Mouse (Mus musculus): ENCODE results near the gene Il15ra. TPM values are rescaled to one million over a fixed set of nuclear protein-coding genes. Genes with fewer than 3 reads are reported as not detected.

Il15ra gene
- total RNA-seq (2014; rRNA removed), result 0.76 and 0.99 TPM in 2 replicates
- polyA plus RNA-seq (2015; fragmentation: Nextera tagmentation; extraction: Ambion mirVana), result 1.4 TPM in 2 replicates

- no peak for TF ChIP-seq CTCF (IDR thresholded peaks at IDR 0.05)
Observed at GRCm38 (mm10) chr2:11705201-11706025, at the start of gene Il15ra. Il15ra (plus strand) TSS chr2:11705290.

GRCm38 (mm10) chr2:11657581-11657980, 47.5 kb upstream of the Il15ra start:
- Histone ChIP-seq H3K27me3 (ENCODE audit: insufficient read depth, low read length) (no peaks in the 10 kb centered on the region), H3K36me3 (ENCODE audit: insufficient read depth, low read length) (no peaks in the 10 kb centered on the region), H3K4me3 (ENCODE audit: low read depth, low read length) (no peak overlapping the region), H3K4me1 (ENCODE audit: insufficient read depth, low read length) (no peaks in the 10 kb centered on the region), H3K27ac (ENCODE audit: low read depth, low read length) (no peak overlapping the region), H3K4me2 (ENCODE audit: low read depth, low read length, poor library complexity, severe bottlenecking) (no peak overlapping the region), H3K9ac (replicated peaks; ENCODE audit: low read length, poor library complexity, severe bottlenecking) (no peak overlapping the region), H3K9me3 (ENCODE audit: low read length) (no peaks in the 10 kb centered on the region)
- TF ChIP-seq CTCF (IDR thresholded peaks at IDR 0.05), result no peak
- ATAC-seq (ENCODE audit: low FRiP score), result no peak
- 92% methylated on average over 2 of the region's 2 CpGs for WGBS
- no peak for DNase-seq (ENCODE audit: low spot score)

More at GRCm38 (mm10) chr2:11705201-11706025, at the start of gene Il15ra:
- Histone ChIP-seq H3K4me2 (ENCODE audit: low read depth, low read length, poor library complexity, severe bottlenecking) (peak within 1 kb of the TSS; percentile 99), H3K27me3 (ENCODE audit: insufficient read depth, low read length) (0 out of 2 replicates have a peak, but pooled peaks cover 8% of the 10 kb centered on the region), H3K9ac (replicated peaks; ENCODE audit: low read length, poor library complexity, severe bottlenecking) (peak within 1 kb of the TSS; percentile 59), H3K4me1 (ENCODE audit: insufficient read depth, low read length) (peaks cover 6% of the 10 kb centered on the region), H3K4me3 (ENCODE audit: low read depth, low read length) (peak within 1 kb of the TSS; percentile 61), H3K9me3 (ENCODE audit: low read length) (no peaks in the 10 kb centered on the region), H3K36me3 (ENCODE audit: insufficient read depth, low read length) (no peaks in the 10 kb centered on the region), H3K27ac (ENCODE audit: low read depth, low read length) (no peak within 1 kb of the TSS; the same call in 1 of the 2 replicates)
- DNase-seq (ENCODE audit: low spot score) (peak; percentile 42), ATAC-seq (ENCODE audit: low FRiP score) (peak; percentile 47)
- under 1% methylated on average over 37 of the region's 37 CpGs for WGBS

- no peaks in the 10 kb centered on the region for H3K4me1 ChIP-seq (ENCODE audit: insufficient read depth, low read length)
- no peak overlapping the region for H3K4me2 ChIP-seq (ENCODE audit: low read depth, low read length, poor library complexity, severe bottlenecking)
- TF ChIP-seq CTCF (IDR thresholded peaks at IDR 0.05), result no peak
- peak; percentile 72 for ATAC-seq (ENCODE audit: low FRiP score)
- 14% methylated on average over 2 of the region's 2 CpGs for WGBS
- no peak overlapping the region for H3K9ac ChIP-seq (replicated peaks; ENCODE audit: low read length, poor library complexity, severe bottlenecking)
- H3K4me3 ChIP-seq (ENCODE audit: low read depth, low read length), result no peak overlapping the region
- H3K27me3 ChIP-seq (ENCODE audit: insufficient read depth, low read length), result no peaks in the 10 kb centered on the region
- DNase-seq (ENCODE audit: low spot score), result peak; percentile 34
- H3K36me3 ChIP-seq (ENCODE audit: insufficient read depth, low read length), result no peaks in the 10 kb centered on the region
- H3K9me3 ChIP-seq (ENCODE audit: low read length), result no peaks in the 10 kb centered on the region
- no peak overlapping the region for H3K27ac ChIP-seq (ENCODE audit: low read depth, low read length)
Observed at GRCm38 (mm10) chr2:11659263-11659662, 45.8 kb upstream of the Il15ra start.

- no peak for ATAC-seq (ENCODE audit: low FRiP score)
- WGBS, result 83% methylated on average over 6 of the region's 6 CpGs
Observed at GRCm38 (mm10) chr2:11662143-11662906, 42.8 kb upstream of the Il15ra start.

GRCm38 (mm10) chr2:11662907-11663230, 42.2 kb upstream of the Il15ra start:
- no peak overlapping the region for H3K27ac ChIP-seq (ENCODE audit: low read depth, low read length)
- no peaks in the 10 kb centered on the region for H3K27me3 ChIP-seq (ENCODE audit: insufficient read depth, low read length)
- 100% methylated on average over 1 of the region's 1 CpGs for WGBS
- no peak overlapping the region for H3K4me2 ChIP-seq (ENCODE audit: low read depth, low read length, poor library complexity, severe bottlenecking)
- DNase-seq (ENCODE audit: low spot score), result no peak
- H3K9ac ChIP-seq (replicated peaks; ENCODE audit: low read length, poor library complexity, severe bottlenecking), result no peak overlapping the region
- no peak overlapping the region for H3K4me3 ChIP-seq (ENCODE audit: low read depth, low read length)
- H3K9me3 ChIP-seq (ENCODE audit: low read length), result no peaks in the 10 kb centered on the region
- no peaks in the 10 kb centered on the region for H3K4me1 ChIP-seq (ENCODE audit: insufficient read depth, low read length)
- no peak for TF ChIP-seq CTCF (IDR thresholded peaks at IDR 0.05)
- ATAC-seq (ENCODE audit: low FRiP score), result no peak
- H3K36me3 ChIP-seq (ENCODE audit: insufficient read depth, low read length), result no peaks in the 10 kb centered on the region

More at GRCm38 (mm10) chr2:11662143-11662906, 42.8 kb upstream of the Il15ra start:
- Histone ChIP-seq H3K27ac (ENCODE audit: low read depth, low read length) (no peak overlapping the region), H3K9me3 (ENCODE audit: low read length) (no peaks in the 10 kb centered on the region), H3K4me1 (ENCODE audit: insufficient read depth, low read length) (no peaks in the 10 kb centered on the region), H3K4me3 (ENCODE audit: low read depth, low read length) (no peak overlapping the region), H3K27me3 (ENCODE audit: insufficient read depth, low read length) (no peaks in the 10 kb centered on the region), H3K9ac (replicated peaks; ENCODE audit: low read length, poor library complexity, severe bottlenecking) (no peak overlapping the region), H3K4me2 (ENCODE audit: low read depth, low read length, poor library complexity, severe bottlenecking) (no peak overlapping the region), H3K36me3 (ENCODE audit: insufficient read depth, low read length) (no peaks in the 10 kb centered on the region)
- TF ChIP-seq CTCF (IDR thresholded peaks at IDR 0.05), result no peak
- no peak for DNase-seq (ENCODE audit: low spot score)
